Mouse (Mus musculus): Measurements from ENCODE around the gene Ak9. TPM values are rescaled to one million over a fixed set of nuclear protein-coding genes. Genes with fewer than 3 reads are reported as not detected.

Gene Ak9
- polyA plus RNA-seq, 1 experiment from 2014 or later: not detected

DNA sequence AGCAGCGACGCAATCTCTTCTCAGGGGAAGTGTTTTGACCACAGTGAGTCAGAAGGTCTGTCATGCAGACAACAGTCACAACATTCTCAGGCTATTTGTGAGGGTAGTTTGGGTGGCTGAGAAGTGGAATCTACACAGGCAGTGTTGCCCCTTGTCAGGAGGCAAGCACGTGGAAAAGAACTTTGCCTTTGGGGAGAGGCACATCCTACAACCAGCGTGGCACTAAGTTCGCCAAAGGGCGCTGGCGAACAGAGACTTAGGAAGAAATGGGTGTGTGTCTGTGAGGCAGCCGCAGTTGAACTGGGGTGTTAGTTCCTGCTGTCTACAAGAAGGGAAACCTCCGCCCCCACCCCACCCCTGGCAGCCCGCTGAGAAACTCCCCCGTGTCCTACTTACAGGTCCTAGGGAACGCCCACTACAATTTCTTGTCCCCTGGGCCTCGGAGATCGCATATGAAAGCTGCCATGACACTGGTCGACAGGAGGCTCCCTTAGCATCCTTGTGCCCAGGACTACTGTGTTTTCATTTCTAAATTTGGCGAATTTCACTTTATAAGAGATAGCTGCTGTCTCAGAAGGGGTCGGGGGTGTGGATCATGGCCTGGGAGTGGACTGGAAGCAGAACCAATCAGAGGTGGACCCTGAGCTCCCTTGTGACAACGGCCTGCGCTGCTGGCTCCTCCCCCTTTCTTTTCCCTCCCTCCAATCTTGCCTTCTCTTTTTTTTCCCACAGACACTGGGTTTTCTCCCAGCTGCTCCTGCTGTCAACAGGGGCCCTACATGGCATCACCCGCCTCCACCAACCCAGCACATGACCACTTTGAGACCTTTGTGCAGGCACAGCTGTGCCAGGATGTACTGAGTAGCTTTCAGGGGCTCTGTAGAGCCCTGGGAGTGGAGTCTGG lies 173.8 kb downstream of the Ak9 start:
- whole genome bisulfite sequencing: 5% methylated on average over 20 of the region's 20 CpGs
- no peaks in the 10 kb centered on the region for H3K27me3 ChIP-seq (ENCODE audit: control insufficient read depth, insufficient read depth, low read length)
- peak overlapping the region; percentile 59 for H3K4me3 ChIP-seq (ENCODE audit: low read depth, low read length)
- 0 out of 2 replicates have a peak, but pooled peaks cover 3% of the 10 kb centered on the region for H3K4me1 ChIP-seq (replicated peaks; ENCODE audit: control insufficient read depth, insufficient read depth)
- DNase-seq (ENCODE audit: low spot score) (peak; percentile 68), ATAC-seq (ENCODE audit: low FRiP score, low TSS enrichment) (peak; percentile 80)
- peak overlapping the region; percentile 76 for H3K9ac ChIP-seq (ENCODE audit: low read length)
- TF ChIP-seq CTCF (IDR thresholded peaks at IDR 0.05; ENCODE audit: low read depth) (no peak), EP300 (optimal IDR thresholded peaks at IDR 0.05) (no peak)
- H3K9me3 ChIP-seq (ENCODE audit: control insufficient read depth, low read length): no peaks in the 10 kb centered on the region
- H3K27ac ChIP-seq (replicated peaks): peak overlapping the region; percentile 92
- H3K4me2 ChIP-seq (replicated peaks; ENCODE audit: low read depth): peak overlapping the region; percentile 80
- peaks cover 6% of the 10 kb centered on the region; the same call in 1 of the 2 replicates for H3K36me3 ChIP-seq (ENCODE audit: control insufficient read depth, insufficient read depth, low read length)

DNA sequence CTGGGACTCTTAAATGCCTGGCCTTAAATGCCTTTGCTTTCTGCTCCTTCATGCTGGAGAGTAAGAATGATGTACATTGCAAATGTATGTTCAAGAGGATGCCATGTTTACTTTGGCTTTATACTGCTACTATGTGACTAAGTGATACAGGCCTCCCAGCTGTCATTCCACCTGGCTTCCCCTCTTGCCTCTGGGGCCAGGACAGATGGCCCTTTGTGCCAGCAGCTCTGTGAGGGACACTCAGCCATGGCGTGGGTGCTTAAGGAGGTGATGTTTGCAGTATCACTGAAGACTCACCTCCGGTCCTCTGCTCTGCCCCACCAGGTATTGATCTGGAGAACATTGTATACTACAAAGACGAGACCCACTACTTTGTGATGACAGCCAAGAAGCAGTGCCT lies 176.2 kb downstream of the Ak9 start:
- DNase-seq (ENCODE audit: low spot score): no peak
- Histone ChIP-seq H3K4me1 (replicated peaks; ENCODE audit: control insufficient read depth, insufficient read depth) (no peaks in the 10 kb centered on the region), H3K9me3 (ENCODE audit: control insufficient read depth, low read length) (no peaks in the 10 kb centered on the region), H3K4me3 (ENCODE audit: low read depth, low read length) (no peak overlapping the region), H3K36me3 (ENCODE audit: control insufficient read depth, insufficient read depth, low read length) (peaks cover 23% of the 10 kb centered on the region), H3K9ac (ENCODE audit: low read length) (no peak overlapping the region), H3K27ac (replicated peaks) (no peak overlapping the region), H3K4me2 (replicated peaks; ENCODE audit: low read depth) (no peak overlapping the region), H3K27me3 (ENCODE audit: control insufficient read depth, insufficient read depth, low read length) (no peaks in the 10 kb centered on the region)
- no peak for ATAC-seq (ENCODE audit: low FRiP score, low TSS enrichment)
- TF ChIP-seq EP300 (optimal IDR thresholded peaks at IDR 0.05): no peak
- no peak for TF ChIP-seq CTCF (IDR thresholded peaks at IDR 0.05; ENCODE audit: low read depth)
- WGBS: 82% methylated on average over 3 of the region's 3 CpGs

GRCm38 (mm10) chr10:41480938-41481880 lies 177.4 kb downstream of the Ak9 start:
- ATAC-seq (ENCODE audit: low FRiP score, low TSS enrichment) (no peak), DNase-seq (ENCODE audit: low spot score) (no peak)
- Histone ChIP-seq H3K4me2 (replicated peaks; ENCODE audit: low read depth) (no peak overlapping the region), H3K4me1 (replicated peaks; ENCODE audit: control insufficient read depth, insufficient read depth) (no peaks in the 10 kb centered on the region), H3K27me3 (ENCODE audit: control insufficient read depth, insufficient read depth, low read length) (no peaks in the 10 kb centered on the region), H3K27ac (replicated peaks) (no peak overlapping the region), H3K9me3 (ENCODE audit: control insufficient read depth, low read length) (no peaks in the 10 kb centered on the region), H3K9ac (ENCODE audit: low read length) (no peak overlapping the region), H3K4me3 (ENCODE audit: low read depth, low read length) (no peak overlapping the region), H3K36me3 (ENCODE audit: control insufficient read depth, insufficient read depth, low read length) (peaks cover 31% of the 10 kb centered on the region)
- TF ChIP-seq CTCF (IDR thresholded peaks at IDR 0.05; ENCODE audit: low read depth) (no peak), EP300 (optimal IDR thresholded peaks at IDR 0.05) (no peak)
- 72% methylated on average over 33 of the region's 33 CpGs for WGBS

GRCm38 (mm10) chr10:41482446-41482845 lies 178.7 kb downstream of the Ak9 start:
- ATAC-seq (ENCODE audit: low FRiP score, low TSS enrichment) (no peak), DNase-seq (ENCODE audit: low spot score) (no peak)
- H3K9me3 ChIP-seq (ENCODE audit: control insufficient read depth, low read length): no peaks in the 10 kb centered on the region
- H3K4me3 ChIP-seq (ENCODE audit: low read depth, low read length): no peak overlapping the region
- no peaks in the 10 kb centered on the region for H3K4me1 ChIP-seq (replicated peaks; ENCODE audit: control insufficient read depth, insufficient read depth)
- H3K27ac ChIP-seq (replicated peaks): no peak overlapping the region
- 82% methylated on average over 7 of the region's 7 CpGs for WGBS
- no peak for TF ChIP-seq CTCF (IDR thresholded peaks at IDR 0.05; ENCODE audit: low read depth)
- TF ChIP-seq EP300 (optimal IDR thresholded peaks at IDR 0.05): no peak
- H3K9ac ChIP-seq (ENCODE audit: low read length): no peak overlapping the region
- no peak overlapping the region for H3K4me2 ChIP-seq (replicated peaks; ENCODE audit: low read depth)
- no peaks in the 10 kb centered on the region for H3K27me3 ChIP-seq (ENCODE audit: control insufficient read depth, insufficient read depth, low read length)
- H3K36me3 ChIP-seq (ENCODE audit: control insufficient read depth, insufficient read depth, low read length): peaks cover 34% of the 10 kb centered on the region

Other genes starting within 250 kb of the Ak9 start
- gene Gpr6, start 231.7 kb upstream of the Ak9 start, polyA plus RNA-seq (2015; fragmentation: Nextera tagmentation; extraction: Ambion mirVana): 0.07 and 0.11 TPM in 2 replicates
- 10.1 and 11.4 TPM in 2 replicates for gene Fig4, start 720 bp upstream of the Ak9 start, polyA plus RNA-seq (2015; fragmentation: Nextera tagmentation; extraction: Ambion mirVana)
- 8.6 and 9.8 TPM in 2 replicates for gene Zbtb24, start 146.4 kb downstream of the Ak9 start, polyA plus RNA-seq (2015; fragmentation: Nextera tagmentation; extraction: Ambion mirVana)
- gene Mical1, start 172.3 kb downstream of the Ak9 start, polyA plus RNA-seq (2015; fragmentation: Nextera tagmentation; extraction: Ambion mirVana): 23.0 and 25.9 TPM in 2 replicates
- 51.5 and 52.9 TPM in 2 replicates for gene Smpd2, start 186.4 kb downstream of the Ak9 start, polyA plus RNA-seq (2015; fragmentation: Nextera tagmentation; extraction: Ambion mirVana)
- 2.4 and 2.5 TPM in 2 replicates for gene Ppil6, start 186.5 kb downstream of the Ak9 start, polyA plus RNA-seq (2015; fragmentation: Nextera tagmentation; extraction: Ambion mirVana)
- gene Cd164, start 215.4 kb downstream of the Ak9 start, polyA plus RNA-seq (2015; fragmentation: Nextera tagmentation; extraction: Ambion mirVana): 112 and 116 TPM in 2 replicates